Mouse (Mus musculus) kidney, postnatal 0 days (tissue): ENCODE measurements around the gene Ddrgk1. TPM values are rescaled to one million over a fixed set of nuclear protein-coding genes. Genes with fewer than 3 reads are reported as not detected.
A peak's percentile ranks its signal among the peaks of the same experiment; 100 is the strongest.

ENCODE experiments used
- ATAC-seq: fragments of 200-750 bp; cut with Nextera tagmentation; replicated peaks from 2 replicates; pipeline ENCODE4 v1.8.0; 2017; ENCODE audit warnings: low read depth, moderate number of reproducible peaks, moderate TSS enrichment, moderate library complexity; ENCODE audit not compliant: low FRiP score
- DNase-seq: peaks from one replicate; pipeline ENCODE4 v3.0.0-alpha.2; 2016; ENCODE audit warnings: low spot score
- H3K27ac ChIP-seq: fragments of 300-500 bp; sonication (generic); 2 replicates; pipeline ENCODE4 v1.5.1; 2014; ENCODE audit warnings: mild to moderate bottlenecking
- H3K27me3 ChIP-seq: fragments of 300-500 bp; sonication (generic); 2 replicates; pipeline ENCODE4 v1.6.1; 2014; ENCODE audit warnings: low read length, mixed read lengths; ENCODE audit not compliant: insufficient read depth
- H3K36me3 ChIP-seq: fragments of 300-500 bp; sonication (generic); 2 replicates; pipeline ENCODE4 v1.6.1; 2014; ENCODE audit warnings: low read length, mixed read lengths; ENCODE audit not compliant: insufficient read depth
- H3K4me1 ChIP-seq: fragments of 300-500 bp; sonication (generic); replicated peaks from 2 replicates; pipeline ENCODE4 v1.6.1; 2014; ENCODE audit warnings: antibody characterized with exemption, low read length, mixed read lengths; ENCODE audit not compliant: insufficient read depth
- H3K4me2 ChIP-seq: fragments of 300-500 bp; sonication (generic); 2 replicates; pipeline ENCODE4 v1.6.1; 2014; ENCODE audit warnings: mild to moderate bottlenecking, low read length, moderate library complexity, mixed read lengths
- H3K4me3 ChIP-seq: fragments of 300-500 bp; sonication (generic); replicated peaks from 2 replicates; pipeline ENCODE4 v1.5.1; 2014; ENCODE audit warnings: low read depth, low read length
- H3K9ac ChIP-seq: fragments of 300-500 bp; sonication (generic); 2 replicates; pipeline ENCODE4 v1.6.1; 2014; ENCODE audit warnings: low read depth, low read length
- H3K9me3 ChIP-seq: fragments of 300-500 bp; sonication (generic); replicated peaks from 2 replicates; pipeline ENCODE4 v1.6.1; 2016; ENCODE audit warnings: low read length, inconsistent platforms, mixed read lengths
- CTCF ChIP-seq: IDR thresholded peaks from 2 replicates; pipeline ENCODE4 v1.5.1; 2016; ENCODE audit warnings: antibody characterized with exemption, low read depth, mild to moderate bottlenecking, moderate library complexity
- WGBS: fragments of 180-500 bp; shearing (Covaris S2); extraction: QIAGEN DNeasy Blood & Tissue Kit; methylation state at CpG from one replicate; pipeline ENCODE4 v1.1.7; 2014; 5-methylcytosine and 5-hydroxymethylcytosine counted together
- polyA plus RNA-seq: library from polyadenylated mRNA; unstranded; fragments of >200 nt; fragmentation: Nextera tagmentation; extraction: Ambion mirVana; gene quantifications from 2 replicates; pipeline ENCODE4 v1.2.1, GENCODE M21; 2015

Ddrgk1 gene
- polyA plus RNA-seq, 1 experiment from 2014 or later, result 89.6 TPM

DNA sequence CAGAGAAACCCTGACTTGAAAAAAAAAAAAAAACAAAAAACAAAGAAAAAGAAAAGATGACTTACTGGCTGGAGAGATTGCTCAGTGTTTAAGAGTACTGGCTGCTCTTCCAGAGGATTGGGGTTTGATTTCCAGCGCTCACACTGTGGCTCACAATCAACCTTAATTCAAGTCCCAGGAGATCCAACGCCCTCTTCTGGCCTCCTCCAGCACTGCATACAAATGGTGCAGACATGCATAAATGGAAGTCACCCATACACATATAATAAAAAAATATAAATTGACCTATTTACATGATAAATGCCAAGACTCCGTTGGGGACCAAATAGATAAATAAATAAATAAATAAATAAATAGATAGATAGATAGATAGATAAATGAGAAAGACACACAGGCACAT lies 36.0 kb downstream of the Ddrgk1 start:
- Histone ChIP-seq H3K36me3 (peaks cover 9% of the 10 kb centered on the region; the same call in 1 of the 2 replicates), H3K27me3 (no peaks in the 10 kb centered on the region), H3K9ac (no peak overlapping the region), H3K27ac (no peak overlapping the region), H3K4me3 (peak overlapping the region; percentile 87; the same call in 1 of the 2 replicates), H3K9me3 (no peaks in the 10 kb centered on the region), H3K4me1 (0 out of 2 replicates have a peak, but pooled peaks cover 5% of the 10 kb centered on the region), H3K4me2 (peak overlapping the region; percentile 80)
- DNase-seq (no peak), ATAC-seq (no peak)
- peak; percentile 38; the same call in 1 of the 2 replicates for TF ChIP-seq CTCF
- 67% methylated on average over 3 of the region's 3 CpGs for WGBS

- Histone ChIP-seq H3K27me3 (no peaks in the 10 kb centered on the region), H3K9ac (no peak overlapping the region), H3K4me2 (no peak overlapping the region), H3K9me3 (no peaks in the 10 kb centered on the region), H3K4me1 (no peaks in the 10 kb centered on the region), H3K4me3 (no peak overlapping the region), H3K27ac (no peak overlapping the region), H3K36me3 (peaks cover 30% of the 10 kb centered on the region; the same call in 1 of the 2 replicates)
- ATAC-seq, result 0 out of 2 replicates have a peak, but pooled peaks have one; percentile 54
- no peak for TF ChIP-seq CTCF
- DNase-seq, result no peak
- WGBS, result 85% methylated on average over 7 of the region's 7 CpGs
Observed at GRCm38 (mm10) chr2:130618972-130619371, 45.5 kb downstream of the Ddrgk1 start.

GRCm38 (mm10) chr2:130613091-130613490 lies 51.4 kb downstream of the Ddrgk1 start:
- Histone ChIP-seq H3K4me1 (no peaks in the 10 kb centered on the region), H3K4me3 (no peak overlapping the region), H3K4me2 (no peak overlapping the region), H3K27me3 (no peaks in the 10 kb centered on the region), H3K27ac (no peak overlapping the region), H3K9me3 (no peaks in the 10 kb centered on the region), H3K36me3 (peaks cover 21% of the 10 kb centered on the region; the same call in 1 of the 2 replicates), H3K9ac (no peak overlapping the region)
- 75% methylated on average over 3 of the region's 3 CpGs for WGBS
- TF ChIP-seq CTCF, result peak; percentile 63
- ATAC-seq, result no peak
- no peak for DNase-seq

Other genes starting within 250 kb of the Ddrgk1 start
- 64.6 and 68.6 TPM in 2 replicates for gene Vps16, start 240.3 kb downstream of the Ddrgk1 start, polyA plus RNA-seq
- 12.1 and 13.0 TPM in 2 replicates for gene Pced1a, start 240.0 kb downstream of the Ddrgk1 start, polyA plus RNA-seq
- gene Ptpra, start 214.4 kb downstream of the Ddrgk1 start, polyA plus RNA-seq, result 72.9 and 80.3 TPM in 2 replicates
- gene Mrps26, start 100.9 kb downstream of the Ddrgk1 start, polyA plus RNA-seq, result 103 and 110 TPM in 2 replicates
- gene Oxt, start 88.5 kb downstream of the Ddrgk1 start, polyA plus RNA-seq, result 0.63 and 0.65 TPM in 2 replicates
- gene Avp, start 82.1 kb downstream of the Ddrgk1 start, polyA plus RNA-seq, result not detected in 2 replicates
- 12.4 and 12.6 TPM in 2 replicates for gene Fastkd5, start 34.6 kb downstream of the Ddrgk1 start, polyA plus RNA-seq
- 7.5 and 9.3 TPM in 2 replicates for gene Ubox5, start 34.6 kb downstream of the Ddrgk1 start, polyA plus RNA-seq
- 10.7 and 11.2 TPM in 2 replicates for gene Lzts3, start 21.9 kb downstream of the Ddrgk1 start, polyA plus RNA-seq
- 98.8 and 99.2 TPM in 2 replicates for gene Itpa, start 3.0 kb upstream of the Ddrgk1 start, polyA plus RNA-seq
- 7.6 and 8.3 TPM in 2 replicates for gene Slc4a11, start 32.9 kb upstream of the Ddrgk1 start, polyA plus RNA-seq
- gene 4930402H24Rik, start 241.7 kb upstream of the Ddrgk1 start, polyA plus RNA-seq, result 19.2 and 23.2 TPM in 2 replicates
- 6.2 and 6.5 TPM in 2 replicates for gene Atrn, start 241.8 kb upstream of the Ddrgk1 start, polyA plus RNA-seq